Mouse (Mus musculus) heart, adult 18-20 months (tissue): ENCODE measurements around the gene Wdr90. TPM values are rescaled to one million over a fixed set of nuclear protein-coding genes. Genes with fewer than 3 reads are reported as not detected.

ENCODE experiments used
- DNase-seq, 2 experiments: peaks; one replicate each; pipeline ENCODE4 v3.0.0; 2021 to 2022; ENCODE audit warnings: mixed read lengths in 1 of 2
- microRNA-seq, 2 experiments: library from miRNA; unstranded; fragments of <30 nt; microRNA quantifications; one replicate each; pipeline ENCODE4 v1.2.0; 2022
- total RNA-seq, 2 experiments: library from RNA; stranded (reverse); gene quantifications; 2 replicates each; pipeline ENCODE4 v1.2.3; 2021

Gene Wdr90
- total RNA-seq, 2 experiments from 2014 or later, result 1.0 to 2.3 TPM

DNA sequence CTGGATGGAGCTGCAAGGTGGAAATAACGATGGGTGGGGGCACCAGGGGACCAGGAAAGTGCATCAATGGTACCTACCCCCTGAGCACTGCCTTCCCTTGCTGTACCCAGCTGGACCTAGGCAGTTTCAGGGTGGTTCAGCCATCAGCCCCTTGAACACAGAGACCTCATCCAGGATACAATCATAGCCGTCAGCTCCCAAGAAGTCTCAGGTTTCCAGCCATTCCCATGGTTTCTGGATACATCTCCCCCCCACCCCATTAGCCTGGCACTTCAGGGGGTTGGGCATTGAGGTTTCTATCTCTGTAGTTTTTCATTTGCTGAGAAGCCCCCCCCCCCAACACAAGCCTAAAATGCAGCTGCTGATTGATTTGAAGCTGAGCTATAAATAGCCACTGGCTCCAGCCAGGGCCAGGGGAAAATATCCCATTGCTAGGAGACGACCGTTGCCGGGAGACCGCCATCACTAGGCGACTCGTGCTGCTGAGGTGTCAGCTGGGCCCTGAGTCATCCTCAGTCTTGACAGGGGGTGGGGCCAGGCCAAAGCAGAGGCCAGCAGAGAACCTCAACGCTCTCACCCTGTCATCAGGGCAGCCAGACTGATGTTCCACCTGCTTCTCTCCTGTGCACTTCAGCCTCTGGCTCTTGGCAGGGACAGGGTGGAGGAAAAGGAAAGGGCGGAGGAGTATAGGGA is 58.3 kb downstream of the Wdr90 start:
- DNase-seq, result peak; percentile 50 to 74

- peak; percentile 75 to 83 for DNase-seq
Measured at GRCm38 (mm10) chr17:25801029-25801428, 60.3 kb downstream of the Wdr90 start.

DNA sequence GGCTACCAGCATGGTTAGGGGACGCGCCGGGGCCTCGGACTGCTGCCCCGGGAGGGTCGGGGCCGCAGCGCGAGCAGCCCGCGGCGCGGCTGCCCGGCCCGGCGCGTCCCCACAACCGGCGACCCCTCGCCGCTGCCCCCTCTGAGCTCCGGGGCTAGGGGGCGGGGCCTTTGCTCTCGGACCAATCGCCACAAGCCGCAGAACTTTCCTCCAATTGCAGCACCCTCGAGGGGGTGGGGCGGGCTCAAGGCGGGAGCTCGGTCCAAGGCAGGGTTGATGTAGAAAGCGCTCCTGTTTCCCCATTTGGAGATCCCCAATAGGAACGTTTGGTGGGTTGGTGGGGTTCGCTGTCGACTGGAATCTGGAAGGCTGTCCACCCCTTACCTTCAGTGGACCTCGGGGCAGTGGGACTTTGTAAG is 64.3 kb downstream of the Wdr90 start, which contains the start of gene Metrn:
Gene Metrn, minus strand, starts transcription at position 186 of the 419 bp plus-strand sequence.
- DNase-seq, result peak; percentile 93 to 94

DNA sequence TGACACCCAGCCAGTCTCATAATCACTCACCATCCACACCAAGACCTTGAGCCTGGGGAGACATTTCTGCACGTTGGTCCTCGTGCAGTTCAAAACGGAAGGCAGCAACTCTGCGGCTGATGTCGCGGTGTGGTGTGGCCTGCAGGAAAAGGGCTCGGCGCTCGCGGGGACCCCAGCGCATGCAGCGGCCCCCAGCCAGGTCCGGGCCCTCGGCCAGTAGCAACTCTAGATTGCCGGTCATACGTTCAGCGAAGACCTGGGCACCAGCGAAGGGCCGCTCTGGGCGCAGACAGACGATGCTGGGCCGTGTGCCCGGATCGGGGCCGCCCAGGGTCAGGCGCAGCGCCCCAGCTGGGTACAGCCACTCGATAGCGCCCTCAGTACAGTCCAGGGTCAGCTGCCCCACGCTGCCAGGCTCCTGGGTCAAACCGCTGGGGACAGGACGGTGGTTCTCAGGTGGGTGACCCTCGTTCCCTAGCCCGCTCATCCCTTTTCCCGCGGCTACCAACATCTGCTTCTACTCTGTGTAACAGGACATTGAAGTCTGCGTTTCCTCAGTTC is 65.0 kb downstream of the Wdr90 start:
- peak; percentile 50 to 52 for DNase-seq

DNA sequence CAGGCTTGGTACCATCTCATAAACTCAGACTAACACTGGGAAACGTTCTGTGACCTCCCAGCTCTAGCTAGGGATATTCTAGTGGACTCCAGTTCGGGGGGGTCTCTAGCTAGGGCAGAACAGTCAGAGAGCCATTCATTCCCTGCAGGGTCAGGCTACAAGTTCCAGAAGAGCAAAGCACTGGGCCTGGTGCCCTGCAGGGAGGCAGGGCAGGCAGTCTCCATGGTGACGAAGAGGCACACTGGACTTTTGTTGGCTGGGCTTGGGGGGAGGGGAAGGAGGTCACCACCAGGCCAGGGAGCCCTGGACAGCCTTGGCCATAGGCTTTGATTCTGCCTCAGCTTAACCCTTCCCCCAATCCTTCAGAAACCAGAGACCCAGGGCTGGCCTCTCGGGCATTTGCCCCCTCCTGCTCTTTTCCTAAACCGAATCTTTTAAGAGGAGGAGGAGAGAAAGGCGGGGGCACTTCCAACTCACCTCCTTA is 65.7 kb downstream of the Wdr90 start, which contains the start of gene AC134908.4:
Gene AC134908.4, minus strand, starts transcription at position 51 of the 484 bp plus-strand sequence.
- DNase-seq, result no peak

- DNase-seq, result no peak
Measured at GRCm38 (mm10) chr17:25794998-25795397, 66.3 kb downstream of the Wdr90 start.

Small RNA genes within 50 kb of the gene (microRNA-seq; reads per million reads assigned to microRNA genes)
- 0.38 to 1.4 reads per million in 2 experiments for gene Mir3082

Other genes with a start within 250 kb of the Wdr90 start
- under 1 TPM in 1 of 2 experiments, not detected in 1; 0.77 TPM for gene Gng13, start 144.3 kb downstream of the Wdr90 start, total RNA-seq
- 1 to 10 TPM in 1 of 2 experiments, under 1 TPM in 1; 0.84 to 1.3 TPM for gene Chtf18, start 134.1 kb downstream of the Wdr90 start, total RNA-seq
- 1 to 10 TPM; 3.6 to 5.2 TPM for gene Rpusd1, start 133.8 kb downstream of the Wdr90 start, total RNA-seq
- gene Mslnl, start 125.5 kb downstream of the Wdr90 start, total RNA-seq, result not detected
- gene Msln, start 107.1 kb downstream of the Wdr90 start, total RNA-seq, result 10 to 100 TPM; 10.3 to 20.2 TPM
- 10 to 100 TPM; 43.9 to 50.1 TPM for gene Narfl, start 87.7 kb downstream of the Wdr90 start, total RNA-seq
- gene Haghl, start 75.8 kb downstream of the Wdr90 start, total RNA-seq, result 10 to 100 TPM; 11.4 to 12.1 TPM
- under 1 TPM in 1 of 2 experiments, not detected in 1; 0.39 TPM for gene Ccdc78, start 74.9 kb downstream of the Wdr90 start, total RNA-seq
- 10 to 100 TPM; 45.5 to 51.5 TPM for gene Fam173a, start 68.6 kb downstream of the Wdr90 start, total RNA-seq
- not detected for gene AC134908.4, start 65.8 kb downstream of the Wdr90 start, total RNA-seq
- gene Metrn, start 64.4 kb downstream of the Wdr90 start, total RNA-seq, result 10 to 100 TPM; 55.0 to 76.0 TPM
- gene Fbxl16, start 52.4 kb downstream of the Wdr90 start, total RNA-seq, result 1 to 10 TPM; 1.5 to 1.7 TPM
- gene Wdr24, start 37.9 kb downstream of the Wdr90 start, total RNA-seq, result 10 to 100 TPM in 1 of 2 experiments, 1 to 10 TPM in 1; 9.8 to 11.7 TPM
- 10 to 100 TPM; 28.0 to 34.0 TPM for gene Jmjd8, start 32.6 kb downstream of the Wdr90 start, total RNA-seq
- 100 to 1,000 TPM; 113 to 128 TPM for gene Stub1, start 28.1 kb downstream of the Wdr90 start, total RNA-seq
- gene Rhbdl1, start 24.2 kb downstream of the Wdr90 start, total RNA-seq, result 1 to 10 TPM; 1.8 to 2.3 TPM
- gene Gm20683, start 19.7 kb downstream of the Wdr90 start, total RNA-seq, result 1 to 10 TPM; 1.2 to 3.3 TPM
- 100 to 1,000 TPM; 138 to 140 TPM for gene Rhot2, start 16.6 kb downstream of the Wdr90 start, total RNA-seq
- gene Mcrip2, start 7.3 kb upstream of the Wdr90 start, total RNA-seq, result 100 to 1,000 TPM; 283 to 318 TPM
- 10 to 100 TPM; 11.8 to 15.2 TPM for gene Mettl26, start 13.6 kb upstream of the Wdr90 start, total RNA-seq
- under 1 TPM; 0.21 to 0.50 TPM for gene Wfikkn1, start 19.4 kb upstream of the Wdr90 start, total RNA-seq
- gene Rab40c, start 58.2 kb upstream of the Wdr90 start, total RNA-seq, result 10 to 100 TPM; 14.5 to 15.3 TPM
- 10 to 100 TPM; 37.8 to 43.4 TPM for gene Pigq, start 83.4 kb upstream of the Wdr90 start, total RNA-seq
- under 1 TPM in 1 of 2 experiments, not detected in 1; 0.21 TPM for gene Nhlrc4, start 83.5 kb upstream of the Wdr90 start, total RNA-seq
- under 1 TPM; 0.32 to 0.57 TPM for gene A930017K11Rik, start 91.1 kb upstream of the Wdr90 start, total RNA-seq
- gene Capn15, start 124.3 kb upstream of the Wdr90 start, total RNA-seq, result 1 to 10 TPM; 6.1 to 8.5 TPM
- gene Rab11fip3, start 208.1 kb upstream of the Wdr90 start, total RNA-seq, result 10 to 100 TPM; 30.6 to 30.7 TPM
- 10 to 100 TPM; 11.9 to 12.8 TPM for gene Decr2, start 228.8 kb upstream of the Wdr90 start, total RNA-seq
- 1 to 10 TPM; 4.7 to 5.1 TPM for gene Nme4, start 234.1 kb upstream of the Wdr90 start, total RNA-seq